ENCODE assay signal across 22 mouse cellular contexts in genomic region chr14:46790723-46791122, GRCm38 (mm10). TPM values are rescaled to one million over a fixed set of nuclear protein-coding genes. Genes with fewer than 3 reads are reported as not detected.
DNase-seq lines count a peak whose midpoint lies in the region; TF ChIP-seq lines count a peak whose summit lies in the region.
"Had no signal": no experiment of that assay in that cellular context is flagged by ENCODE, and none has a peak within 500 bp of the region (broad histone marks: within the 10 kb centered on the region; RNA-seq: fewer than 3 reads in every experiment).

No protein-coding gene starts in this region.

- no peaks in the 10 kb centered on the region for H3K36me3 ChIP-seq in testis, adult 2 months (ENCODE audit: control insufficient read depth, insufficient read depth, low read length)
- H3K36me3 ChIP-seq in C2C12 (ENCODE audit: control insufficient read depth, insufficient read depth): no peaks in the 10 kb centered on the region
- no peaks in the 10 kb centered on the region for H3K36me3 ChIP-seq in myocyte (ENCODE audit: control insufficient read depth, insufficient read depth)
- H3K36me3 ChIP-seq in thymus, adult 2 months (ENCODE audit: control insufficient read depth, insufficient read depth, low read length): no peaks in the 10 kb centered on the region
- H3K36me3 ChIP-seq: embryonic facial prominence, embryonic 13.5 days; embryonic facial prominence, embryonic 15.5 days; forebrain, embryonic 15.5 days had no signal

- WGBS in thymus, adult 2 months: 96% methylated on average over 6 of the region's 6 CpGs

- peaks cover 18% of the 10 kb centered on the region for H3K79me3 ChIP-seq in C2C12 (ENCODE audit: low read depth)

- H3K4me3 ChIP-seq in testis, adult 2 months (ENCODE audit: control insufficient read depth, low read depth, low read length): peak overlapping the region; percentile 35; the same call in 1 of the 2 replicates
- H3K4me3 ChIP-seq in C2C12 (ENCODE audit: insufficient read depth, poor library complexity, severe bottlenecking) (no peak overlapping the region), myocyte (no peak overlapping the region)
- no peak overlapping the region for H3K4me3 ChIP-seq in thymus, adult 2 months (ENCODE audit: control insufficient read depth, insufficient read depth, low read length)
- H3K4me3 ChIP-seq: embryonic facial prominence, embryonic 13.5 days; embryonic facial prominence, embryonic 15.5 days; forebrain, embryonic 13.5 days; forebrain, embryonic 15.5 days had no signal

- no peaks in the 10 kb centered on the region for H3K27me3 ChIP-seq in testis, adult 2 months (ENCODE audit: control insufficient read depth, insufficient read depth, low read length)
- H3K27me3 ChIP-seq in C2C12 (ENCODE audit: control insufficient read depth, insufficient read depth, insufficient read length) (no peaks in the 10 kb centered on the region), myocyte (ENCODE audit: control insufficient read depth, insufficient read depth, insufficient read length) (no peaks in the 10 kb centered on the region)
- no peaks in the 10 kb centered on the region for H3K27me3 ChIP-seq in thymus, adult 2 months (ENCODE audit: control insufficient read depth, insufficient read depth, low read length)
- H3K27me3 ChIP-seq: embryonic facial prominence, embryonic 13.5 days; embryonic facial prominence, embryonic 15.5 days; forebrain, embryonic 13.5 days; forebrain, embryonic 15.5 days had no signal

- TF ChIP-seq CTCF in testis, adult 2 months (IDR thresholded peaks at IDR 0.05; ENCODE audit: control insufficient read depth, insufficient read depth, insufficient replicate concordance, low read depth, low read length): no peak
- TF ChIP-seq CTCF in C2C12 (IDR thresholded peaks at IDR 0.05; ENCODE audit: control insufficient read depth, insufficient read depth, insufficient read length): no peak
- TF ChIP-seq CTCF in thymus, adult 2 months (IDR thresholded peaks at IDR 0.05; ENCODE audit: borderline replicate concordance, control insufficient read depth, extremely low read depth, insufficient read depth, low read length, poor library complexity): no peak

- H3K79me2 ChIP-seq in C2C12 (ENCODE audit: control insufficient read depth, insufficient read depth) (peaks cover 25% of the 10 kb centered on the region), myocyte (ENCODE audit: control insufficient read depth, insufficient read depth) (peaks cover 21% of the 10 kb centered on the region)

- H3K27ac ChIP-seq in testis, adult 2 months (ENCODE audit: control insufficient read depth, insufficient read depth, low read depth, low read length): no peak overlapping the region
- H3K27ac ChIP-seq in thymus, adult 2 months (ENCODE audit: control insufficient read depth, insufficient read depth, low read length): no peak overlapping the region
- H3K27ac ChIP-seq: embryonic facial prominence, embryonic 13.5 days; embryonic facial prominence, embryonic 15.5 days; forebrain, embryonic 13.5 days; forebrain, embryonic 15.5 days had no signal

- H3ac ChIP-seq in C2C12 (ENCODE audit: control insufficient read depth, insufficient read length, low read depth) (no peak overlapping the region), myocyte (ENCODE audit: control insufficient read depth, insufficient read length) (no peak overlapping the region)

- peaks cover 3% of the 10 kb centered on the region; the same call in 1 of the 2 replicates for H3K4me1 ChIP-seq in testis, adult 2 months (ENCODE audit: control insufficient read depth, insufficient read depth, low read length)
- H3K4me1 ChIP-seq in thymus, adult 2 months (replicated peaks; ENCODE audit: control insufficient read depth, insufficient read depth, low read length): peaks cover 2% of the 10 kb centered on the region

- DNase-seq in testis, postnatal 10 days (ENCODE audit: low spot score): no peak
- peak; percentile 42 for DNase-seq in NIH3T3 (ENCODE audit: low read depth)
- no peak for DNase-seq in kidney, postnatal 14 days
- no peak for DNase-seq in right cerebral cortex, postnatal 4 days
- DNase-seq in thymus, adult 2 months: no peak
- DNase-seq: adrenal gland, adult 2 months; adrenal gland, postnatal 10 days; adrenal gland, postnatal 25 days; cerebellum, adult 11 months; cerebellum, adult 18-20 months; cerebellum, adult 8-10 months; cerebellum, adult 9-11 months; cerebellum, postnatal 36 days; embryo, embryonic 11 days; forebrain, postnatal 0 days had no signal

- peak overlapping the region; percentile 1 for H3K4me2 ChIP-seq in myocyte (ENCODE audit: low read depth)
- H3K4me2 ChIP-seq: embryonic facial prominence, embryonic 13.5 days; embryonic facial prominence, embryonic 15.5 days; forebrain, embryonic 13.5 days; forebrain, embryonic 15.5 days had no signal

- TF ChIP-seq POLR2A in testis, adult 2 months (IDR thresholded peaks at IDR 0.05; ENCODE audit: control insufficient read depth, low read depth, low read length): no peak
- no peak for TF ChIP-seq POLR2A in myocyte (IDR thresholded peaks at IDR 0.05; ENCODE audit: insufficient read length, low read depth)
- TF ChIP-seq POLR2A in thymus, adult 2 months (IDR thresholded peaks at IDR 0.05; ENCODE audit: control insufficient read depth, extremely low read depth, insufficient read depth, low read length, poor library complexity): no peak

TF ChIP-seq in C2C12, 6 proteins besides CTCF, POLR2A, EP300 and RAD21:
- TF ChIP-seq MYOG (IDR thresholded peaks at IDR 0.05; ENCODE audit: control insufficient read depth, extremely low read depth, insufficient read length): no peak
- peak; percentile 61 for TF ChIP-seq FOSL1 (IDR thresholded peaks at IDR 0.05; ENCODE audit: insufficient read depth, low read length, poor library complexity, severe bottlenecking)
- peak; percentile 70 for TF ChIP-seq USF1 (IDR thresholded peaks at IDR 0.05; ENCODE audit: low read depth)
TF ChIP-seq in C2C12: peak in this region for 2.

TF ChIP-seq in myocyte, 11 proteins besides CTCF, POLR2A, EP300 and RAD21:
- no peak for TF ChIP-seq CEBPB (IDR thresholded peaks at IDR 0.05; ENCODE audit: insufficient read depth, poor library complexity, severe bottlenecking)
- peak; percentile 21 for TF ChIP-seq USF1 (IDR thresholded peaks at IDR 0.05; ENCODE audit: low read depth)
- TF ChIP-seq TCF12 (IDR thresholded peaks at IDR 0.05; ENCODE audit: insufficient read depth, poor library complexity, severe bottlenecking): no peak

RNA-seq across cellular contexts. Expression of gene Cnih1, which starts 2.5 kb away (rescaled TPM):
- polyA plus RNA-seq in testis, adult 2 months (2012; rRNA removed): 9.9 and 10.1 TPM in 2 replicates
- polyA plus RNA-seq in C2C12 (2012; fragmentation: generic; extraction: Trizol) (87.1 TPM), myocyte (2012; fragmentation: generic; extraction: Trizol) (104 TPM)
- polyA plus RNA-seq in thymus, adult 2 months (2012; rRNA removed): 59.0 and 63.6 TPM in 2 replicates

RNA-seq across cellular contexts. Expression of gene Cdkn3, which starts 30.4 kb away (rescaled TPM):
- 189 and 207 TPM in 2 replicates for polyA plus RNA-seq in testis, adult 2 months (2012; rRNA removed)
- polyA plus RNA-seq in C2C12 (2012; fragmentation: generic; extraction: Trizol): 18.2 TPM
- 12.5 TPM for polyA plus RNA-seq in myocyte (2012; fragmentation: generic; extraction: Trizol)
- 8.2 and 8.3 TPM in 2 replicates for polyA plus RNA-seq in thymus, adult 2 months (2012; rRNA removed)
- polyA plus RNA-seq: adrenal gland, adult 2 months had no signal

RNA-seq across cellular contexts. Expression of gene Gmfb, which starts 31.3 kb away (rescaled TPM):
- polyA plus RNA-seq in testis, adult 2 months (2012; rRNA removed): 56.6 and 69.6 TPM in 2 replicates
- polyA plus RNA-seq in C2C12 (2012; fragmentation: generic; extraction: Trizol) (19.4 TPM), myocyte (2012; fragmentation: generic; extraction: Trizol) (17.2 TPM)
- polyA plus RNA-seq in thymus, adult 2 months (2012; rRNA removed): 18.0 and 23.9 TPM in 2 replicates

RNA-seq across cellular contexts. Expression of gene Cgrrf1, which starts 41.2 kb away (rescaled TPM):
- polyA plus RNA-seq in testis, adult 2 months (2012; rRNA removed): 76.9 and 78.5 TPM in 2 replicates
- polyA plus RNA-seq in C2C12 (2012; fragmentation: generic; extraction: Trizol) (28.7 TPM), myocyte (2012; fragmentation: generic; extraction: Trizol) (40.6 TPM)
- polyA plus RNA-seq in thymus, adult 2 months (2012; rRNA removed): 6.1 and 8.0 TPM in 2 replicates
